Mouse (Mus musculus) C3H10T1/2 (cell line): Measurements from ENCODE around the gene Gm14124. TPM values are rescaled to one million over a fixed set of nuclear protein-coding genes. Genes with fewer than 3 reads are reported as not detected.

Source experiments
- polyA plus RNA-seq, 2 experiments: library from polyadenylated mRNA; unstranded; fragments of >200 nt; fragmentation: generic; extraction: Trizol; gene quantifications; one replicate each; pipeline ENCODE4 v1.2.1; 2012; ENCODE audit warnings: missing spikeins in 2 of 2

Gm14124 gene
- polyA plus RNA-seq, result under 1 TPM in 1 of 2 experiments, not detected in 1; 0.05 TPM

GRCm38 (mm10) chr2:150257291-150257690, at the start of gene Gm14124:
TSS of gene Gm14124 (plus strand) at chr2:150257517.

DNA sequence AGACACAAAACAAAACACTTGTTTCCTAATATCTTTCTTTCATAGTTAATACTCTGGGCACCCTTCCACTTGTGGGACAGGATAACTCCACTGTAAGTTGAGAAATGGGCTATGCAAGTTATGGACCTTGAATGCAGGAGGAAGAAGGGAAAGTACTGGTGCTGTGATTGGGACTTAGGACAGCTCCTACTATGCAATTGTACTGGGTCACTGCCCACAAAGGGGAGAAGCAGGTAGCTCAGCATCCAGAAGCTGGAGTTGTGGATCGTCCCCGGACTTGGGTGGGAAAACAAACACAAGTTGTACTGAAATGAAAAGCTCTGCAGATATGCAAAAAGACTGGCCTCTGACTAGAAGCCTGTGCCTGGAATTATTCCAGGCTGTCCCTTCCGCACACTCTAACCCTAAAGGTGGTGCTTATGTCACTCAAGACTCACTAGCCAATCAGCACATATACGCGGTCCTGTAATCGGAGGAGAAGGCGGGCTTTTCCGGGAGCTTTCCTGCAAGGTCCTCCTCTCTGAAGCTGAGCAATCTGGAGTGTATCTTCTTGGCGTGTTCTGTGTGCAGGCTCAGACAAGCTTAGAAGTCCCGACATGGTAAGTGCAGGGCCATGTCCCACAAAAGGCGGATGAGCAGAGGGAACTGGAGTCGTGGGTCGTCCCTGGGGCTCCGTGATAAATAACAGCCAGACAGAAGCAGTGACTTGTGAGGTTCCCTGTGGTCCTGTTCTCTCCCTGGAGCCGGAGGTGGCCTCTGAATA, 39.5 kb upstream of the Gm14124 start, which contains the start of gene Zfp937:
Zfp937 (plus strand) TSS at position 474 of the 763 bp plus-strand sequence.

GRCm38 (mm10) chr2:150255491-150255890, 1.8 kb upstream of the Gm14124 start, which contains the start of gene Gm21994:
TSS of gene Gm21994 (minus strand) at chr2:150255591.

Other genes starting within 250 kb of the Gm14124 start
- 1 to 10 TPM in 1 of 2 experiments, under 1 TPM in 1; 0.08 to 1.1 TPM for gene Zfp120, start 120.8 kb upstream of the Gm14124 start, polyA plus RNA-seq
- gene Gm10770, start 77.8 kb upstream of the Gm14124 start, polyA plus RNA-seq, result not detected
- gene Gm14139, start 75.8 kb upstream of the Gm14124 start, polyA plus RNA-seq, result under 1 TPM in 1 of 2 experiments, not detected in 1; 0.27 TPM
- gene Zfp937, start 39.4 kb upstream of the Gm14124 start, polyA plus RNA-seq, result under 1 TPM; 0.04 to 0.68 TPM
- 1 to 10 TPM in 1 of 2 experiments, under 1 TPM in 1; 0.05 to 1.1 TPM for gene Gm21994, start 1.9 kb upstream of the Gm14124 start, polyA plus RNA-seq
- gene Gm10130, start 66.2 kb downstream of the Gm14124 start, polyA plus RNA-seq, result not detected
- 1 to 10 TPM in 1 of 2 experiments, under 1 TPM in 1; 0.20 to 1.7 TPM for gene 3300002I08Rik, start 105.2 kb downstream of the Gm14124 start, polyA plus RNA-seq
- under 1 TPM; 0.01 to 0.21 TPM for gene Zfp442, start 194.0 kb downstream of the Gm14124 start, polyA plus RNA-seq
- under 1 TPM; 0.04 to 0.41 TPM for gene Zfp345, start 227.6 kb downstream of the Gm14124 start, polyA plus RNA-seq